Mouse (Mus musculus): ENCODE results near the gene Wbp11.

DNA sequence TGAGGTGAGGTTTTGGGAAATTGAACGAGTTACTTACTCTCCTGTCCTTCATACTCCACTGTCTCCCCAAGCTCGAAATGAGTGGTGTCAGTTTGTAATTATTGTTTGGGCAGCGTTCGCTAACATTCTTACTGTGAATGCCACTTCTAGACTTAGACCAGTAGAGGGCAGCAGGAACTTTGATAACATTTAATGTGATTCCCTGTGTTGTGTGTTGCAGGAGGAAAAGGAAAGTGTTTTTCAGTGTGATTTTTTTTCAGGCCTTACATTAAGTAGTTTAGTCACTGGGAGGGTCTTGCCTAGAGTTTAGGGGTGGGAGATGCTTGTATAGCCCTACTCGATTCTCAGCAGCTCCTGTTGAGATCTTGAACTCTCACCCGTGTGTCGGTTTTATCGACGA, 33.0 kb upstream of the Wbp11 start:
- TF ChIP-seq CTCF (IDR thresholded peaks at IDR 0.05; ENCODE audit: borderline replicate concordance, control insufficient read depth, extremely low read depth, insufficient read depth, low read length, poor library complexity) (no peak), POLR2A (IDR thresholded peaks at IDR 0.05; ENCODE audit: control insufficient read depth, extremely low read depth, insufficient read depth, low read length, poor library complexity) (no peak)
